Mouse (Mus musculus): Measurements from ENCODE around the gene Cdkn1c. TPM values are rescaled to one million over a fixed set of nuclear protein-coding genes. Genes with fewer than 3 reads are reported as not detected.

The Cdkn1c gene
- total and polyA plus RNA-seq, 3 experiments = not detected

DNA sequence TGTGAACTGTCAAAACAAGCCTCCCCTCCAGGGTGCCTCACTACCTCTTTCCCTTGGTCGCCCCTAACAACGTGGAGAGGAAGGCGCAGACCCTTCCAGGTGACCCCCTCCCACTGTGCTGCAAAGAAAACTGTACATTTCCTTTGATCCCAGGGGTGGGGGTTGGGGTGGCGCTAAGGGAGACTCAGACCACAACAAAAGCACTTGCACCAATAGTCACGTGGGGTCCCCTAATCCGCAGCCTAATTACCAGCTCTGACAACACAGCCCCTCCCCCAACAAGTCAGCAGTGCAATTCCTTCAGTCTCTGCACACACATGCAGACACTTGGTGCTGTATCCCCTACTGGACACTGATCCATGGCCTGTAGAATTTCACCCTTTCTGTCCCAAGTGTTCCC is 6.9 kb upstream of the Cdkn1c start:
- in situ Hi-C loops (cut with MboI; ENCODE audit: low pct_ligation_motif_present, low pct_unique_long_range_greater_than_20kb, low sequenced_read_pairs) (loop anchor here (5.0 kb wide), 1 partner anchor 315 kb away; no protein-coding TSS in a partner anchor), dilution Hi-C loops (cut with MboI; ENCODE audit: extremely low pct_ligation_motif_present, extremely low pct_unique_long_range_greater_than_20kb, low sequenced_read_pairs) (no loop called here)
- no peaks in the 10 kb centered on the region for H3K79me2 ChIP-seq (replicated peaks; ENCODE audit: control insufficient read depth, extremely low read depth, insufficient read depth, poor library complexity, severe bottlenecking)
- H3K9ac ChIP-seq (ENCODE audit: insufficient read depth, low read depth) = no peak overlapping the region
- no peaks in the 10 kb centered on the region for H3K36me3 ChIP-seq (replicated peaks in 1 of 2; ENCODE audit: control insufficient read depth in 1 of 2, insufficient read depth in 1 of 2, low read length in 1 of 2)
- H3K4me1 ChIP-seq (ENCODE audit: control insufficient read depth in 1 of 2, insufficient read depth in 2 of 2) = no peaks in the 10 kb centered on the region
- no peak overlapping the region for H3K4me2 ChIP-seq (ENCODE audit: insufficient read depth, low read depth, poor library complexity, severe bottlenecking)
- no peak for DNase-seq (ENCODE audit: extremely low read depth)
- H3K27me3 ChIP-seq (replicated peaks) = peaks cover 51% of the 10 kb centered on the region
- peaks cover 2% of the 10 kb centered on the region for H3K9me3 ChIP-seq (replicated peaks; ENCODE audit: low read length)
- no peak overlapping the region for H3K27ac ChIP-seq (ENCODE audit: insufficient read depth, low read depth)
- TF ChIP-seq MAZ (IDR thresholded peaks at IDR 0.05; ENCODE audit: low read depth, low read length) (no peak), KAT2A (IDR thresholded peaks at IDR 0.05; ENCODE audit: insufficient replicate concordance, low read length) (no peak), MEF2A (IDR thresholded peaks at IDR 0.05; ENCODE audit: borderline replicate concordance, low read depth, low read length) (no peak), MAX (IDR thresholded peaks at IDR 0.05; ENCODE audit: low read length) (no peak), IRF4 (IDR thresholded peaks at IDR 0.05; ENCODE audit: low read depth, low read length) (no peak)
- no peak overlapping the region for H3K4me3 ChIP-seq (replicated peaks in 1 of 3; ENCODE audit: low read depth in 2 of 3, low read length in 2 of 3, poor library complexity in 1 of 3)

- in situ Hi-C loops (cut with MboI; ENCODE audit: low pct_ligation_motif_present, low pct_unique_long_range_greater_than_20kb, low sequenced_read_pairs) = loop anchor here (5.0 kb wide), 1 partner anchor 314 kb away; no protein-coding TSS in a partner anchor
- TF ChIP-seq SIN3A (IDR thresholded peaks at IDR 0.05; ENCODE audit: low read length) (no peak), SMC3 (IDR thresholded peaks at IDR 0.05; ENCODE audit: low read depth, low read length) (peak; percentile 90), CTCF (conservative IDR thresholded peaks at IDR 0.05 in 1 of 2, IDR thresholded peaks at IDR 0.05 in 1 of 2; ENCODE audit: low read depth in 2 of 2, low read length in 2 of 2) (peak; percentile 32 to 84; a peak in 3 of 4 replicates), CHD1 (IDR thresholded peaks at IDR 0.05; ENCODE audit: low read depth, low read length) (no peak), NRF1 (IDR thresholded peaks at IDR 0.05; ENCODE audit: low read depth, low read length) (no peak), EP300 (IDR thresholded peaks at IDR 0.05; ENCODE audit: low read length) (no peak), JUN (IDR thresholded peaks at IDR 0.05; ENCODE audit: insufficient read depth, low read depth, low read length) (no peak), ZNF384 (IDR thresholded peaks at IDR 0.05; ENCODE audit: low read depth, low read length) (no peak), E2F4 (IDR thresholded peaks at IDR 0.05; ENCODE audit: insufficient replicate concordance, low read depth, low read length) (no peak), MAFK (IDR thresholded peaks at IDR 0.05; ENCODE audit: insufficient replicate concordance, low read length) (no peak), MAX (IDR thresholded peaks at IDR 0.05; ENCODE audit: low read length) (no peak), IRF4 (IDR thresholded peaks at IDR 0.05; ENCODE audit: low read depth, low read length) (no peak), MAZ (IDR thresholded peaks at IDR 0.05; ENCODE audit: low read depth, low read length) (no peak), ZC3H11A (IDR thresholded peaks at IDR 0.05; ENCODE audit: low read depth, low read length) (peak; percentile 57), ELF1 (IDR thresholded peaks at IDR 0.05; ENCODE audit: low read depth, low read length) (no peak), ETS1 (conservative IDR thresholded peaks at IDR 0.05; ENCODE audit: low read depth, low read length) (no peak), RAD21 (IDR thresholded peaks at IDR 0.05; ENCODE audit: low read depth, low read length) (peak; percentile 85), MYC (IDR thresholded peaks at IDR 0.05; ENCODE audit: low read depth, low read length) (no peak), TBP (conservative IDR thresholded peaks at IDR 0.05; ENCODE audit: low read depth, low read length) (no peak), ZKSCAN1 (IDR thresholded peaks at IDR 0.05; ENCODE audit: borderline replicate concordance, low read depth, low read length) (no peak)
- DNase-seq (ENCODE audit: extremely low read depth) = peak; percentile 56
- Histone ChIP-seq H3K9me3 (replicated peaks; ENCODE audit: low read length) (peaks cover 10% of the 10 kb centered on the region), H3K4me1 (ENCODE audit: control insufficient read depth in 1 of 2, insufficient read depth in 2 of 2) (no peaks in the 10 kb centered on the region), H3K36me3 (replicated peaks in 1 of 2; ENCODE audit: control insufficient read depth in 1 of 2, insufficient read depth in 1 of 2, low read length in 1 of 2) (no peaks in the 10 kb centered on the region), H3K27me3 (replicated peaks) (peaks cover 43% of the 10 kb centered on the region), H3K4me3 (replicated peaks in 1 of 3; ENCODE audit: low read depth in 2 of 3, low read length in 2 of 3, poor library complexity in 1 of 3) (no peak overlapping the region), H3K9ac (ENCODE audit: insufficient read depth, low read depth) (no peak overlapping the region), H3K27ac (ENCODE audit: insufficient read depth, low read depth) (no peak overlapping the region), H3K4me2 (ENCODE audit: insufficient read depth, low read depth, poor library complexity, severe bottlenecking) (no peak overlapping the region), H3K79me2 (replicated peaks; ENCODE audit: control insufficient read depth, extremely low read depth, insufficient read depth, poor library complexity, severe bottlenecking) (no peaks in the 10 kb centered on the region)
- dilution Hi-C loops (cut with MboI; ENCODE audit: extremely low pct_ligation_motif_present, extremely low pct_unique_long_range_greater_than_20kb, low sequenced_read_pairs) = no loop called here
These were observed 5.3 kb upstream of the Cdkn1c start for GRCm38 (mm10) chr7:143466099-143466677.

All from CH12.LX (cell line).